Mouse (Mus musculus): ENCODE results near the gene Vsx2.

- no peak for TF ChIP-seq POLR2A (IDR thresholded peaks at IDR 0.05; ENCODE audit: low read depth, low read length)
- TF ChIP-seq CTCF (conservative IDR thresholded peaks at IDR 0.05; ENCODE audit: insufficient read depth, insufficient read length, low read depth, low read length), result no peak
Observed at GRCm38 (mm10) chr12:84614001-84614400, 44.4 kb downstream of the Vsx2 start.

Data from kidney, adult 2 months (tissue).